Mouse (Mus musculus): Measurements from ENCODE around the gene Cbr4.

Cbr4 gene

GRCm38 (mm10) chr8:61487597-61488156 is at the start of gene Cbr4:
TSS of gene Cbr4 (plus strand) at chr8:61487734.
- DNase-seq (ENCODE audit: low spot score), result peak; percentile 88

DNA sequence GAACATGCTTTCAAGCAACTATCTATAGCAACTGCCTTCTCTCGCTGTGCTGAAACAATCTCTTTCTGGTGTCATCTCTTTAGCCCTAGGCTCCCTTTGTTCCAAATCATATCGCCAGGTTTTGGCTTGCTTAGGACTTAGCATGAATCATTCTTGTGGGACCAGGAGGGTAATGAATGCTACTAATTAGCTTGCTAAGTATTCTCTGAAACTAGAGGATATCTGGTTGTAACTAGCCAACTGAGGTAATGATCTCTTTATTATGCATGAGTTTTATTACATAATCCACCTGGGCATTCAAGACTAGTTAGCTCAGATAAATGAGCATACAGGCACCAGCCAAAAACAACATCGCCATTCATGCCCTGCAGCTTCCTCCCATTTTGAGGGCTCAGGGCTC is 44.5 kb upstream of the Cbr4 start:
- DNase-seq (ENCODE audit: low spot score), result no peak

GRCm38 (mm10) chr8:61444358-61444757 is 43.2 kb upstream of the Cbr4 start:
- no peak for DNase-seq (ENCODE audit: low spot score)

DNA sequence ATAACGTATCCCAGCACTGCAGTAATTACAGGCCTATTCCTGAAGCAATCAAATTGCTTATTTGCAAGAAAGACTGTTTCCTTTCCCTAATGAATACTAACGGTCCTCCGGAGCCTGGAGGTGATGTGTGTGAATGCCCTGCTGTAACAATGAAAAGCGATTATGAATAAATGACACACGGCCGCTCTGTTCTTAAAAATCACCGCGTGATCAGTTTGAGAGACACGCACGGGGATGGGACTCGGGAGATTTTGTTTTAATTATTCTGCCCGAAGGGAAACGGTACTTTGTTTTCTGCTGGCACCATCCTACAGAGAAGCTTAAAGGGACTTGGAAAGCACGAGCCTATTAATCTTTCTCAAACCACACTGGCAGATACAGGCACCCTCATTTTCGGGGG is 41.2 kb upstream of the Cbr4 start:
- no peak for DNase-seq (ENCODE audit: low spot score)

GRCm38 (mm10) chr8:61448100-61448499 is 39.4 kb upstream of the Cbr4 start:
- no peak for DNase-seq (ENCODE audit: low spot score)

DNA sequence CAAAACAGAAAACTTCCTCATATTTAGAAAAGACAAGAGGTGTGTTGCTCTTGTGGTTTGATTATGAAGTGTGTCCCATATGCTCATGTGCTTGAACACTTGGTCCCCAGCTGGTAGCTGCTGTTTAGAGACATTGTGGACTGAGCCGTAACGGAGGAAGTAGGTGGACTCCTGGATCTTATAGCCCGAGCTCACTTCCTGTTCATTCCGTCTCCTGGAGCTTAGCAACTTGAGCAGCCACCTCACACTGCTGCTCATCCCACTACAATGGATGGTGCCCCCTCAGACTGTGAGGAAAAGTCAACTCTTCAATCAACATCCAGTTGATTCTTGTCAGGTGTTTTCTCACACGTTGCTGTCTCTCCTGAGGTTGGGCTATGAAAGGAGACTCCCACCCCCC is 38.7 kb upstream of the Cbr4 start:
- DNase-seq (ENCODE audit: low spot score), result no peak

DNA sequence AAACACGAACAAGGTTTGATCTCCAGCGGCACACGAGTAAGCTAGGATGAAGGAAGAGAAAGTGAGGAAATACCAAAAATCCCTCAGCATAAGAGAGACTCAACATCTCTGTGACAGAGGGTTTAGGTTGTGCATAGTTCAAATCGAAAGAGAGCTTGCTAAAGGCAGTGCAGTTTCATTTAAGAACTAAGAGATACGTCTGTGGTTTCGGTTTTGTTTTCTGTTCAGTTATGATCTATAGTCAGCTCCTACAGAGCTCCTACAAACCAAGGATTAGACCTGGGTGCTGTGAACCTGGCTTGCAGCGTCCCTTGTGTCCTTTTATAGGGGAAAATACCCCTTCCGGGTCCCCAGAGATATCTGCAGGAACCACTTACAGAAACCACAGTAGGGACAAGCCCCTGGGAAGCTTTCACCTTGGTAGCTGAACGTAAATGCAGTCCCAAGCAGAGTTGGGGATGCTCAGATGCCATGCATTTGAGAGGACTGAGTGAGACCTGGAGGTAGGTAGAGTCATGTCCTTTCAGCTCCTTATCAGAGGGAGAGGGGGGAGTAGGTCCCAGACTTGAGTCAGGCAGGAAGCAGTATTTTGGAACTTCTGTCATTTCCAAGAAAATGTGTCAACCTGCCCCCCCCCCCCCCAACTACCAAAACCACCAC is 36.5 kb upstream of the Cbr4 start:
- DNase-seq (ENCODE audit: low spot score), result no peak

DNA sequence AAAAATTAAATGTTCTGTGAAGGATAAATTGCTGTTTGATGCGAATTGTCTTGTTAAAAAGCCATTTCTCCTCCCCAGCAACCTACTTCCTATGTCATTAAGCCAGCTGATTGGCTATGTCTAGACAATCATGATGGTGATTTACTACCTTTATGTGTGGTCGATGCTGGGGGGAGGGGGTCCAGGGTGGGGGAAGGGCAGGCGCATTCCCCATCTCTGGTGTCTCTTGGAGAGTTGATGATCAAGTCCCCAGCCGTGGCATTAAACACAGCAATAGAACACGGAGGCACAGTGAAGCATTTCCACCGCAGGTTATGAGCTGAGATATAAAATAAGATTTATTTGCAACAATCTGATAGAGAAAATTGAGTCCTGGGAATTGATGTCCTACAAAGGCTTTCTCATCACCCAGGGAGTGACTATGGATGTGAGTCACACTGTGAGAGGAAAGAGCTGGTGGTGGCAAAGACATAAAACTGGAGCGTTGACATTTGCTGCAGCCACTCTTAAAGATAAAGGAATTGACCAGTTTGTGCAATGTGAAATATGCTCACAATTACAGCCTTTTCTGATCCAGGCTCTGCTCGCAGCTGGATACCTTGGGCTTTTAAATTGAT is 35.7 kb upstream of the Cbr4 start:
- DNase-seq (ENCODE audit: low spot score), result no peak

GRCm38 (mm10) chr8:61459763-61460162 is 27.8 kb upstream of the Cbr4 start:
- no peak for DNase-seq (ENCODE audit: low spot score)

- DNase-seq (ENCODE audit: low spot score), result no peak
Observed at GRCm38 (mm10) chr8:61462221-61462620, 25.3 kb upstream of the Cbr4 start.

- no peak for DNase-seq (ENCODE audit: low spot score)
Observed at GRCm38 (mm10) chr8:61464393-61464792, 23.1 kb upstream of the Cbr4 start.

GRCm38 (mm10) chr8:61466696-61467552 is 20.6 kb upstream of the Cbr4 start:
- no peak for DNase-seq (ENCODE audit: low spot score)

GRCm38 (mm10) chr8:61467553-61467815 is 20.1 kb upstream of the Cbr4 start:
- no peak for DNase-seq (ENCODE audit: low spot score)

DNA sequence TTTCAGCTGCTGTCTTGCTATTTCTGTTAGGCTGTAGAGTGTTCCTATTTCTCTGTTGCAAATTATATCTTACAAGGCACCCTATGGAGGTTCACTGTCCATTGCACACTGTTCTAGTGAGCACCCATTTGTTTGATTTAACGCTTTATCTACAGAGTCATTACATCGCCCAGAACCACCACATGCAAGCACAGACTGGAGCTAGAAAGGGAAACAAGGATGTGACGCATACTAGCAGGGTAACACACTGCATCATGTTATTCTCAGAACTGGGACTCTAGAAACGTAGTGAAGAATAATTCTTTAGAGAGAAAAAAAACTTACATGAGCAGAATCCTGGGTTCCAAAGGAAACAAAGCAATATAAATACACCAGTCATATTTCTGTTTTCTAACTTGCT is 17.3 kb upstream of the Cbr4 start:
- DNase-seq (ENCODE audit: low spot score), result no peak

DNA sequence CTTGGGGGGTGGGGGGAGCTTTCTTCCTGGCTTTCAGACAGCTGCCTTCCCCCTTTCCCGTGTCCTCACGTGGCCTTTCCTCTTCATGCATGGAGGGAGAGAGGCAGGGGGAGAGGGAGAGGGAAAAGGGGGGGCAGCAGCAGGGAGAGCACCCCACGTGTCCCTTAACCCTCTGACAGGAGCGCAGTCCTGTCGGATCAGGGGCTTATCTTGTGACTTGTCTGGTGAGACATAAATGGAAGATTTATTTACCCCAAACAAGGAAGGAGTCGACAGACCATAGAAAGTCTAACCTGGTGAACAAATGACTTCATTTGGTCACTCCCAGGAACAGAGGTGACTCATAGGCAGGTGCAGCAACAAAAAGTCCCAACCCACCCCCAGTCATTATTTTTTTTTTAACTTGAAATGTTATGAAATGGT is 12.3 kb upstream of the Cbr4 start:
- no peak for DNase-seq (ENCODE audit: low spot score)

GRCm38 (mm10) chr8:61476160-61476559 is 11.4 kb upstream of the Cbr4 start:
- no peak for DNase-seq (ENCODE audit: low spot score)

GRCm38 (mm10) chr8:61478150-61478549 is 9.4 kb upstream of the Cbr4 start:
- DNase-seq (ENCODE audit: low spot score), result no peak

DNA sequence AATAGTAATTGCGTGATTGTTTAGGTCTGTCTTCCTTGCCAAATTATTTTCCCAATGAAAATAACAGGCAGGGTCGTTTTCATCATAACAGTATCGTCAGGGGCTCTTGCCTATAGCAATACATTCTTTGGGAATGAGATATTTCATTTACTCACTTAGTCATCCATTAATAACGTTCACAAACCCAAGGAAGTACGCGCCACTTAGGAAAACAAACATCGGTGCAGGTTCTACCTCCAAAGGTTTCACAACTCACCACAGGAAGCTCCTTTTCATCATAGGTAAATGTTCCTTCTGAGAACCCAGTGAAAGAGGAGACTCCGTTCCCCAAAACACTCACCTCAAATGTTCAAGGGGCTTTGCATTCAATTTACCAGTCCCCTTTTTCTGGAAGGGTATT is 8.7 kb upstream of the Cbr4 start:
- DNase-seq (ENCODE audit: low spot score), result no peak

GRCm38 (mm10) chr8:61479506-61480214 is 7.9 kb upstream of the Cbr4 start:
- peak; percentile 50 for DNase-seq (ENCODE audit: low spot score)

- peak; percentile 29 for DNase-seq (ENCODE audit: low spot score)
Observed at GRCm38 (mm10) chr8:61480260-61480967, 7.1 kb upstream of the Cbr4 start.

- no peak for DNase-seq (ENCODE audit: low spot score)
Observed at GRCm38 (mm10) chr8:61486923-61487529, 508 bp upstream of the Cbr4 start.
